Mouse (Mus musculus) erythroblast, adult 5-6 weeks (primary cell): ENCODE results near the gene Cul3. TPM values are rescaled to one million over a fixed set of nuclear protein-coding genes. Genes with fewer than 3 reads are reported as not detected.
A peak's percentile ranks its signal among the peaks of the same experiment; 100 is the strongest.
"Not testable (repeated sequence)": the region's sequence is repeated elsewhere in the genome, so short reads cannot be mapped to it uniquely, and the experiment has no call there.

ENCODE experiments used
- ATAC-seq: replicated peaks from 2 replicates; pipeline ENCODE4 v1.8.0; 2016; ENCODE audit warnings: moderate number of reproducible peaks, mild to moderate bottlenecking, moderate TSS enrichment, inconsistent platforms; ENCODE audit not compliant: poor library complexity, low FRiP score, severe bottlenecking
- total RNA-seq, 2 experiments: library from RNA; stranded (forward) in 1 of 2; stranded (reverse) in 1 of 2; fragments of 150-400 nt in 1 of 2; fragments of 200-764, 138-1000 nt in 1 of 2; gene quantifications; 2 replicates each; pipeline versions ENCODE4 v1.2.3 to v1.2.4; 2015 to 2017; ENCODE audit warnings: low replicate concordance in 2 of 2

The Cul3 gene
- 52.2 and 66.5 TPM in 2 replicates for total RNA-seq (2015; ENCODE audit: low replicate concordance)
- 170 and 201 TPM in 2 replicates for total RNA-seq (2017; ENCODE audit: low replicate concordance)

DNA sequence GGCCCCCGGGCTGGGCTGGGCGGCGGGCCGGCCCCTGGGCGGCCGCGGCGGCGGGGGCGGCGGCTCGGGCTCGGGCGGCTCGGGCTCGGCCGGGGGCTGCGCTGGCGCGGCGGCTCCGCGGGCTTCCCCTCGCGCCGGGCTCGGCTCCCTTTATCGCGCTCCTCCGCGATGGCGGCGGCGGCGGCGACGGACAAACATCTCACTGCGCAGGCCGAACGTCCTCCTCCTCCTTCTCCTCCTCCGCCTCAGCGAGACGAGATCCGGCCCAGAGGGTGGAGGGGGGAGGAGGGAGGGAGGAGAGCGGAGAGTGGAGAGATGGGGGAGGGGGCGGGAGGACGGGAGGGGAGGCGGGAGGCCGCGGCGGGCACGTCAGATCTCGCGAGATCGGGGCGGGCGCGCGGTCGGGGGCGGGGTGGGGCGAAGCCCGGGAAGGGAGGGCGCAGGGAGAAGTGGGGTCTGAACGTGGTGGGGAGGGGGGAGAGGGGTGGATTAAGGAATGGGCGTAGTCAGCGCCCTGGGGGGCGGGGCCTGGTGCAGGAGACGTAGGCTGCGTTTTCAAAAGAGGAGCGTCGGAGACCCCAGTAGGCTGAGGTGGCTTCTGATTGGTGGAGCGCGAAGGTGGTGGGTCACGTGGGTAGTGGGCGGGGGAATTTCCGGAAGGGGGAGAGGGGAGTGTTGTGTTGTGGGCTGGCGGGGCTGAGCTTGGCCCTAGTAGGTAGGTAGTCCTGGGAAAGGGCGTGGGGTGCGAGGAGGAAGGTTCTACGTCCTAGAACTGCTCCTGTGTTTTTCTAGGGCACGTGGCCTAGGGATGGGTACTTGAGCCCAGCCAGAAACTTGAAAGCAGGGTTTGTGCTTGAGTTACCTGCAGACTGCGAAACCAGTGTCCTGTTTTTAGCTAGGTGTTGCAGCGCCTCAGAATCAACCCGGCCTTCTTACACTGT is at the start of gene Cul3:
Gene Cul3, minus strand, starts transcription at position 45 of the 941 bp plus-strand sequence.
- peak; percentile 91 for ATAC-seq

- no peak for ATAC-seq
Observed at GRCm38 (mm10) chr1:80389518-80389917, 49.2 kb upstream of the Cul3 start.

- no peak for ATAC-seq
Observed at GRCm38 (mm10) chr1:80383613-80384589, 43.6 kb upstream of the Cul3 start.

- ATAC-seq: no peak
Observed at GRCm38 (mm10) chr1:80382928-80383327, 42.6 kb upstream of the Cul3 start.

DNA sequence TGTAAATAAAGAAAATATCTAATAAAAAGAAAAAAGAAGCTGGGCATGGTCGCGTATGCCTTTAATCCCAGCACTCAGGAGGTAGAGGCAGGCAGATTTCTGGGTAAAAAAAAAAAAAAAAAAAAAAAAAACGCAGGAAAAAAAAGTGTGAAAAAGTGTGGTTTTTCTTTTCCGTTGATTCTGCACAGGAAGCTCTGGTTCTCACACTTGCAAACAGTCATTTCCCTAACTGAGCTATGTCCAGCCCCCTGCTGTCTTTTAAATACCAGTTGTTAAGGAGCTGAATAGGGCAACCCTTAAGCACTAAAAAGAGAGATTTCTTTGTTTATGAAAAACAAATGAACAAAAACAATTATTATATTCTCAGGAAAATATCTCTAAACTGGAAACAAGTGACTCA is 41.0 kb upstream of the Cul3 start:
- no peak for ATAC-seq

DNA sequence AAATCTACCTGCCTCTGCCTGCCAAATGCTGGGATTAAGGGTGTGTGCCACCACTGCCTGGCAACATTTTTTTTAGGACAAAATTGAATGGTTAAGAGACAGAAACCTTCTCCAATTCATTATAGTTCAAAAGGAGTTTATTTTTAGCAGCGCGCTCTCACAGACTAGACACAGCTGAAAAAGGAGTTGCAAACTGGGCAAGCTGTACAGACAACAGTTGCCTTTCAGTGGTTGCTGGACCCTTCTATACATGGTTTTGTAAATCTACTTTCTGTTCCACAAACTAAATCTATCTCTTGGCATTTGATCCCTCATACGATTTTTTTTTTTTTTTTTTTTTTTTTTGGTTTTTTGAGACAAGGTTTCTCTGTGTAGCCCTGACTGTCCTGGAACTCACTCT is 31.7 kb upstream of the Cul3 start:
- no peak for ATAC-seq

DNA sequence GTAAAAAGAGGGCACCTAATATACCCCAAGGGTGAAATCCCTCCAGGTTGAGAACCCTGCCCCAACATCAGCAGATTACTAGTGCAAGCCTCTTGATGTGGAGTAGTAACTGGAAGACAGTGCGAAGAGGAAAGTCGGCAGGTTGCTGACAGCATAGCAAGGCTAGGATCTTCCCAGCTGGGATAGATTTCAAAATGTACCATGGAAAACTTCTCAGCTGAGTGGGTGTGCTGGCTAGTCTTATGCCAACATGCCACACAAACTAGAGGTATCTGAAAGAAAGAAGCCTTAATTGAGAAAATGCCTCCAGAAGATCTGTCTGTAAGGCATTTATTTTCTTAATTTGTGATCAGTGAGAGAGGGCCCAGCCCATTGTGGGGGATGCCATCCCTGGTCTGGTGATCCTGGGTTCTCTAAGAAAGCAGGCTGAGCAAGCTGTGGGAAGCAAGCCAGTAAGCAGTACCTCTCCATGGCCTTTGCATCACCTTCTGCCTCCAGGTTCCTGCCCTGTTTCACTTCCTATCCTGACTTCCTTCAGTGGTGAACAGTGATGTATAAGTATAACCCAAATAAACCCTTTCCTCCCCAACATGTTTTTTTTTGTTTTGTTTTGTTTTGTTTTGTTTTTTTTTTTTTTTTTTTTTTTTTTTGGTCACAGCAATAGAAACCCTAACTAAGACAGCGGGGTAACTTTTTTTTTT is 31.1 kb upstream of the Cul3 start:
- ATAC-seq: no peak

DNA sequence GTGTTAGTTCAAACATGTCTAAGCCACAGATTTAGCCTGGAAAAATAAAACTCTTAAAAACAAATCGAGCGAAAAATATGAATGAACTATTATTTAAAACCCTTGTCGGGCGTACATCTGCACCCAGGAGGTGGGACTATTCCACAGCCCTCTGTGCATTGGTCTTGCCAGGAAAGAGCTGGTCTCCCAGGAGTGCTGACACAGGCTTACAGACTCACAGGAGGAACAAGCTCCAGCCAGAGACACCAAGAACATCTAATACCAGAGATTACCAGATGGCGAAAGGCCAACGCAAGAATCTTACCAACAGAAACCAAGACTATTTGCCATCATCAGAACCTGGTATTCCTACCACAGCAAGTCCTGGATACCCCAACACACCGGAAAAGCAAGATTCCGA is 23.2 kb upstream of the Cul3 start:
- no peak for ATAC-seq

DNA sequence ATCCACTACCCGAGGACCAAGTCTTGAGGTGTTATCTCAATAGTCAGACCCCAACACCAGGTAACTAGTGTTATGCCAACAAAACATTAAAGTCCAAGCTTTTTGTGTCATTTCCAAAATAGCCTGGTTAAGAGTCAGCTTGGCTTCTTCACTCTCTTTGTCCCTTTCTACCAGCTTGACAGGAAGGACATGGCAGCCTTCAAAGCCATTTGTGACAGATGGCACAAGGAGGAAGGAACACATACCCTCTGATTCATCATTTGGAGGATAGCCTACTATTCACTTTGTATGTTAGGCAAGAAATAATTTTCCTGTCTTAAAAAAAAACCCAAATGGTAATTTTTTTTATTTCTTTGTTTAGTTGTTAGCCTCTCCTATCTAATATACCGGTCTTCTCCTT is 22.7 kb upstream of the Cul3 start:
- no peak for ATAC-seq

DNA sequence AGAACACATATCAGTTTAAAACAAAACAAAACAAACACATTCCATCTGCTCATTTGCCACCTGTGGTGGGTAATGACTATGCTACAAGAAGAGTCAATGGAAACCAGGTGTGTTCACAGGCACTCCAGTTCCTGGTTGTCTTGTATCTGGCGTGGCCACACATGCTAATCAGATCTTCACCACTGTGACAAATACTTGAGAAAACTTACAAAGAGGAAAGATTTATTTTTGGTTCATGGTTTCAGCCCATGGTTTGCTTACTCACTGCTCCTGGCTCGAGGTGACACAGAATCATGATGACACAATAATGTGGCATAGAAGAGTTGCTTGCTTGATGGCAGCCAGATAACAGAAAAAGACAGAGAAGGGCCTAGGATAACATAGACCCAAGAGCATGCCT is 22.1 kb upstream of the Cul3 start:
- no peak for ATAC-seq

DNA sequence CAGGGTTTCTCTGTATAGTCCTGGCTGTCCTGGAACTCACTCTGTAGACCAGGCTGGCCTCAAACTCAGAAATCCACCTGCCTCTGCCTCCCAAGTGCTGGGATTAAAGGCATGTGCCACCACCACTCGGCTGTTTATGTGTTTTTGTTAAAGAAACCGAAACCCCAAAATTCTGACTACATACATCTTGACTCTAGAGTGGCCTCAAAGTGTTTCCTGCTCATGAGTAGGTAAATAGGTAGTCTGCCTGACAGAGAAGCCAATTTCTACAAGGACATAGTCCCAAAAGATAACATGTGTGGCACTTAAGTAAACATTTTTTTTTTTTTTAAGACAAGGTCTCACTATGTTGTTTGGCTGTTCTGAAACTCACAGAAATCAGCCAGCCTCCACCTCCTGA is 21.5 kb upstream of the Cul3 start:
- ATAC-seq: not testable (repeated sequence)

GRCm38 (mm10) chr1:80360038-80360608 is 19.8 kb upstream of the Cul3 start:
- no peak for ATAC-seq

DNA sequence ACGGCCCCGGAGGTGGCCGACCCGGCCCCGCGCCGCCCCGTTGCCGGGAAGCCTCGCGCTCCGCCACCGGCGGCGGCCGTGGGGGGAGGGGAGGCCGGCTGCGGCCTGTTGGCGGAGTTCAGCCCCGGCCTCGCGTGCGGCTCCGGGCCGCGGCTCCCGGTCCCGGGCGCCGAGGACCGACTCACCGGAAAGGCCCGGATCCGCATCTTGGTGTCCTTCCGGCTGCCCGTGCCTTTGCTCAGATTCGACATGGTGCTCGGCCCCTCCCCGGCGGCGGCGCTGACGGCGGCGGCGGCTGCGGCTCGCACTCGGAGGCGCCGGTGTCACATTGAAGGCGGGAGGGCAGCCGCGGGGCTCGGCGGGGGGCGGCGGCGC is 232 bp downstream of the Cul3 start:
- ATAC-seq: peak; percentile 22; the same call in 1 of the 2 replicates

GRCm38 (mm10) chr1:80339425-80340021 is 757 bp downstream of the Cul3 start:
- peak; percentile 63 for ATAC-seq

DNA sequence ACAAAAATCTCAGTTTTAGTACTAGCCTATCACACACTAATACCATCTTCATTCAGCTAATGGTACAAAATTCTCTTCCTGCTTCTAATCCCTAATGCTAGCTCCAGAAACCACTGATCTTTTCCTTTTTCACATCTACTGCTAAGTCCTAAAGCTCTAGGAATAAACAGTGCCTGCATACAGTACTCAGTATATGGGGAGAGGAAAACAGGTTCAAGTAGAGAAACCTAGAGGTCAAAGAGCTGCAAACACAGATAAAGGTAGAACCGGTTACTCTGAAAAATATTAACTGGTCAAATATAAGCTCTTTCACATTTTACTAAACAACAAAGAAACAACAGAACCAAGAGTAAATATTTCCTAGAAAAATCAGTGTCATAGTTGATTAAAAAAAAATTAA is 1.9 kb downstream of the Cul3 start:
- ATAC-seq: no peak

- ATAC-seq: no peak
Observed at GRCm38 (mm10) chr1:80335726-80336368, 4.4 kb downstream of the Cul3 start.

DNA sequence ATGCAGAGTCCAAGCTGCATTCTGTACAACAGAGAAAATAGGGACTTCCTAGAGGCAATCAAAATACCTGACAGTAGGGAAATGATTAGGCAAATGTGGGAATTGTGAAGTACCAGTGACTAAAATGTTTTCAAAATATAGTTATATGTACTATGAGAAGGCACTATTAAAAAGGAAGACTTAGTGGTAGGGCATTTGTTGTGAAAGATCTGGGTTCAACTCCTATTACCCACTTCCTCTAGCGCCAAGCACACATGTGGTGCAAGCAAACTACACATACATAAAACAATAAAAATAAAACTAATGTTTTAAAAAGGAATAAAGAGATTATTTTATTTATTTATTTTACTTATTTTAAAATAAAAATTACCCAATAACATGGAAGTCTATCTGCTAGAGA is 5.2 kb downstream of the Cul3 start:
- no peak for ATAC-seq

- no peak for ATAC-seq
Observed at GRCm38 (mm10) chr1:80330970-80331369, 9.3 kb downstream of the Cul3 start.

DNA sequence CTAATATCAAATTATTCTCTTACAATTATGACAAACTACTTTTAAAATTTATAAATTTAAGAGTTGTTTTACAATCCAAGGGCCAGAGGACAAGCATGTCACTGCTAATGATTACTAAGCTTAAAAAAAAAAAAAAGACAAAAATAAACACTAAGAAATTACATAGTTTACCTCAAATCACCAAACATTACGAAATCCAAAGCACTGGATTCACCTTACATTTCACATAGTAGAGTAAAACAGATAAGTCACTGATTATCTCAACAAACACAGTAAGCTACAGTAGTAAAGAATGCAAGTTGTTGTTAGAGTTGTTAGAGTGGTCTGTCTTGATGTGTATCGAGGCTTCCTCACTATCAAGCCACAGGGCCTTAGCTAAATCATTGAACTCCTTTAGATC is 14.5 kb downstream of the Cul3 start:
- no peak for ATAC-seq
